Mouse (Mus musculus) 416B (cell line): ENCODE measurements around the gene Gzmb.
"Not testable (repeated sequence)": the region's sequence is repeated elsewhere in the genome, so short reads cannot be mapped to it uniquely, and the experiment has no call there.

Source experiments
- DNase-seq: peaks from one replicate; pipeline ENCODE4 v3.0.0; 2011; ENCODE audit warnings: low read depth

Gene Gzmb

DNA sequence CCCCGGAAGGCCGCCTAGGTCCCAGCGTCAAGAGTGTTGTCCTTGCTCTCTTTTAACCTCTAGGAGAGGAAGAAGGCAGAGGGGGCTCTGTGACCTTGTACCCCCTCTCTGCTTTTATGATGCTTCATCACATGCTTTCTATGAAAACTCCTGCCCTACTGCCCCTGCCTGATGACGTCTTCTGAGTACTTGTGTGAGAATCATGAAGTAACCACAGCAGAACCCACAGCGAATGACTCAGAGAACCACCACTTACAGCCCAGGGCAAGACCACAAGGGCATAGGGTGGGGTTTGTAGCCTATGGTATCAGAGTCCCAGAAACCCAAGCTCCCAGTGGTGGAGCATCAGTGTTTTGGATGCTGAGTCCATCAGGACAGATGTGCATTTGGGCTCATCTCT is at the start of gene Gzmb:
TSS of gene Gzmb (minus strand) at position 108 of the 400 bp plus-strand sequence.
- peak; percentile 96 for DNase-seq

DNA sequence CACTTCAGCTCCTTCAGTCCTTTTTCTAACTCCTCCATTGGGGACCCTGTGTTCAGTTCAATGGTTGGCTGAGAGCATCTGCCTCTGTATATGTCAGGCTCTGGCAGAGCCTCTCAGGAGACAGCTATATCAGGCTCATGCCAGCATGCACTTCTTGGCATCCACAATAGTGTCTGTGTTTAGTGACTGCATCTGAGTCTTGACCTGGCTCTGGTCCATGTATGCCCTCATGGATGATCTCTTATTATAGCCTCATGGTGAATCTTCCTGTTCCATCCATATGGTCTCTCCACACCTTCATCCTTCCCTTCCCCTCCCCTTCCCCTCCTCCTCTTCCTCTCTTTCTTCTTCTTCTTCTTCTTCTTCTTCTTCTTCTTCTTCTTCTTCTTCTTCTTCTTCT is 49.7 kb upstream of the Gzmb start:
- not testable (repeated sequence) for DNase-seq

DNA sequence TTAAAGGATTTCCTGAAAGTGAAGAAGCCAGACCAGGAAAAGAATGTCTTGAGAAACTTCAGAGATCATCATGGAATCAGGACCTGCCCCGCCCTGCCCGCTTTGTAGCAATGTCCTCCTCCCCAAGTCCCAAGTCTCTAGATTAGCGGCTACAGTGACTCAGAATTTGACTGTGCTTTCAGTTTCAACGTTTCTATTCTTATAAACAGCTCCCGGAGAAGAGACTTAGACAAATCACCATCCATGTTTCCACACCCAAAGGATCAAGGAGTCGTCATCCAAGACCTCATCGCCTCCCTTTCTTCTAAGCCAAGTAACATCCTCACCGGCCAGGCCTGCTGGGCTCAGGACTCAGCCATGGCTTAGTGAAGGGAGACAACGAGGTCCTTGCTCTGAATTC is 48.2 kb upstream of the Gzmb start:
- peak; percentile 31 for DNase-seq

DNA sequence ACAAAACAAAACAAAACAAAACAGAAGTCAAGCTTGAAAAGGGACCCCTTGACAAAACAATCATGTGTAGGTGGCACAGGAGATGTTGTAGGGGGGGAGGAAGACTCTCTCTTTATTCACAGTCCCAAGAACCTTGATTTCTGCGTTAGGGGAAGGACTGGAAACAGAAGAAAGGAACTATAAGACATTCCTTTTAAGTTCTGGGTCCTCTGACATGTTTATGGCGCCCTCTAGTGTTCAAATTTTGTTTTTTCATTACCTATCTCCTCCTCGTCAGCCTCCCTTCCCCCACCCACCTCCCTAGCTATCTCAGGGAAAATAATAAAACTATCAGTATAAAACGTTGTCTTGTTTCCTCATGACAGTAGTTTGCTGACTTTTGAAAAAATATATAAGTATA is 42.1 kb upstream of the Gzmb start:
- DNase-seq = peak; percentile 90

DNA sequence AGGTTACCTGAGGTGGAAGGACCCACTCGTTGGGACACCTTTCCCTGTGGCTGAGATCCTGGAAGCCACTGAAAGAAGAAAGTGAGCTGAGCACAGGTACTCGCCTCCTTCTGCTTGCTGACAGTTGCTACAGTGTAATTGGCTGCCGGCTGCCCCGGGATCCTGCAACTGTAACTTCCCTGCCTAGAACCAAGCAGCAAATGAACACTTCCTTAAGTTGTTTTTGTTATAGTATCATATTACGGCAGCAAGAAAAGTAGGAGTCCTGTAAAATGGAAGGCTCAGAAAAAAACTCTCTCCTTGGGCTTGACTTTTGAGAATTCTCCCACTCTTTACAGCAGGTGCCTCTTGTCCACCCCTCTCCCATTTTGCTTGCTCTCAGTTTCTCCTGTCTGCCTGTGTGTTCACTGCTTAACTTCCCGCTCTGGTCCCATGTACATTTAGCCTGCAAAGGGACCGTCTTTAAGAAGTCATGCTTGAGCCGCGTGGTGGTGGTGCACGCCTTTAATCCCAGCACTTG is 41.5 kb upstream of the Gzmb start:
- peak; percentile 77 for DNase-seq

DNA sequence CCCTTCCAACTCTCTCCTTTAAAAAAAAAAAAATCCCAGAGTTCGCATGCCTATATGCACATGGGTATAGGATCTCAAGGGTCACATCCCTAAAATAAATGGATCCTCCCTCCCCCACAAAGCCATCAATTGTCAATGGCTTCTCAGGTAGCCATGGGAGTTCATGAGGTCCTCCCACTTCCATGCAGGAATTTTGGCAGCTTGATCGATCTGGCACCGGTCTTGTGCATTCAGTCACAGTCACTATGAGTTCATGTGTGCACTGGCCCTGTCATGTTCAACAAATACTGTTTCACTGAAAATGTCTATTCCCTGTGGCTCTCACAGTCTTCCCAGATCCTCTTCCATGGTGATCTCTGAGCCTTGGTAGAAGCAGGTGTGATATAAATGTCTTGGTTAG is 40.0 kb upstream of the Gzmb start:
- no peak for DNase-seq

DNA sequence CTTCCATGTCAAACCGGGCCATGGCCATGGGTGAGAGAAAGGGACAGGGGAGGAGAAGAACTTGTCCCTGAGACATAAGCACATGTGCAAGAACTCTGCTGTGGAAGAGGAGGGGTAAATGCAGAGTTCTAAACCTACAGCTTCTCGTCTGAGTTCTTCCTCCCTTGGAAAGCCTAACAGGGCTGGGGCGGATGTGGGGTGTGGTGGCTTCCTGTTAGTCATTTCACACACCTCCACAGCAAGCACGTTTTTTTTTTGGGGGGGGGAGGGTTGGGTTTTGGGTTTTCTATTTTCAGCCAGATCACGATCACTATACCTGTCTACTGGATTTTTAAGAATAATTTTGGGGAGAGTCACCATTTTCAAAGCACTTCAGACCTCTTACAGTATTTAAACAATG is 34.7 kb upstream of the Gzmb start:
- DNase-seq = peak; percentile 89

DNA sequence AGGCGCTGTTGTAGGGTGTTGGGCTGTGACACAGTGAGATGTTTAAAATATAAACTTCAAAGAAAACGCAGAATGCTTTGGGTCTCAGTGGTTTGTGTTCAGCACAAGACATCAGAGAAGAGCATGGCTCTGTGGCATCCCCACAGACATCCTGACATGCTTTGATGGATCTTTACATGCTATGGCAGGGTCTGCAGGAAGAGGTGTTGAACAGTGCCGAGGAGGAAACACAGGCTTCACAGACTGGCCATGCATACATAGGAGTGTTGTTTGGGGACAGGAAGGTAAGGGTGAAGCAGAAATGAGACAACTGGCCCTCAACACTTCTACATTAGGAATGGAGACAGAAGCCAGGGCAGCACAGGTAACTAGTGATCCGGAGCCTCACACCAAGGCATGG is 34.0 kb upstream of the Gzmb start:
- DNase-seq = no peak

DNA sequence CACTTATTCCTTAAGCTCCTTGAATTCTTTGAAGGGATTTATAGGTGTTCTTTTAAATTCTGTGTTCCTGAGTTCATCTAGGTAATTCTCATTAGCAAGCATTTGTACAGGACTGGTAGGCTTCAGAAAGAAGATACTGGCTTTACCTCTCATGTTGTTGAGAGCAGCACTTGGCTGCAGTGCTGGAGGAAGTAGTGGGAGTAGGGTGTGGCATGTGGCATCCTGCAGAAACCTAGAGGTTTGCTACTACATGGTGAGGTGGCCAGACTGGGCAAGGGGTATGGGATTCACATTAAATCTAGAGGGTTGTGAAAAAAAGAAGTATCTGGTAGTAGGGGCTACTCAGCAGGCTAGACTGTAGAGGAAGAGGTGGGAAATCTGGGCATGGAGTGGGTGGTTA is 31.1 kb upstream of the Gzmb start:
- DNase-seq = peak; percentile 91

DNA sequence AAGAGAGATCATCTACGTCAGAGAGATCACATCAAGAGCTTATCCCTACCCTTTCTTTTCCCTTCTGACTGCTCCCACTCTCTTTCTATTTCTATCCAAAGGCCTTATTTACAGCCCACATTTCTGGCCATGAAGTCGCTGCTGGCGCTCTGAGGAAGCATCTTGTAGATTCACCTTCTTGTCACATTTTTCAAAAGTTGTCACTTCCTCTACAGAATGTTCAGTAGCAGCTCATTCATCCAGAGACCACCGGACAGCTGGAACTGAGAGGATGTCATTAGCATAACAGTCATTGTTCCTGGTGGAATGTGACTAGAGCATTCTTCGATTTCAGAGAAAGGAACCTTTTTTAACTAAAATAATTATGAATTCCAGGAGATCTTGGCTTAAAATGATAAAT is 26.6 kb upstream of the Gzmb start:
- no peak for DNase-seq

DNA sequence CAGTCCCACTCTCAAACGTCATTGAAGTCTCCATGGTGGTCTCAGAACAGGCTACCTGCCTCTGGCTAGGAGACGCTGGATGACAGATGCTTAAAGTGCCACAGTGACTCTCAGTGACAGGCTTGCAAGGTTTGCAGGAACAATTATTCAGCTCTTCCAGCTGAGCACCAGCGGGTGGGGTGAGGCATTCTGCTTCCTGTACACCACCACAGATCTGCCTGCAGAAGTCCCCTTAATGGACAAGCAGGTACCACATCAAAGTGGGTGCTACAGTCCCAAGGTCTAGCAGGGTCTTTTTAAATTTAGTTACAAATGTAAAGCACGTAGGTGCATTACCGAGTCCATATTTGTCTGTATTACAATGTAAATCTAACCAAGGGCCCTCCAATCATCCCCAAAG is 25.7 kb upstream of the Gzmb start:
- no peak for DNase-seq

DNA sequence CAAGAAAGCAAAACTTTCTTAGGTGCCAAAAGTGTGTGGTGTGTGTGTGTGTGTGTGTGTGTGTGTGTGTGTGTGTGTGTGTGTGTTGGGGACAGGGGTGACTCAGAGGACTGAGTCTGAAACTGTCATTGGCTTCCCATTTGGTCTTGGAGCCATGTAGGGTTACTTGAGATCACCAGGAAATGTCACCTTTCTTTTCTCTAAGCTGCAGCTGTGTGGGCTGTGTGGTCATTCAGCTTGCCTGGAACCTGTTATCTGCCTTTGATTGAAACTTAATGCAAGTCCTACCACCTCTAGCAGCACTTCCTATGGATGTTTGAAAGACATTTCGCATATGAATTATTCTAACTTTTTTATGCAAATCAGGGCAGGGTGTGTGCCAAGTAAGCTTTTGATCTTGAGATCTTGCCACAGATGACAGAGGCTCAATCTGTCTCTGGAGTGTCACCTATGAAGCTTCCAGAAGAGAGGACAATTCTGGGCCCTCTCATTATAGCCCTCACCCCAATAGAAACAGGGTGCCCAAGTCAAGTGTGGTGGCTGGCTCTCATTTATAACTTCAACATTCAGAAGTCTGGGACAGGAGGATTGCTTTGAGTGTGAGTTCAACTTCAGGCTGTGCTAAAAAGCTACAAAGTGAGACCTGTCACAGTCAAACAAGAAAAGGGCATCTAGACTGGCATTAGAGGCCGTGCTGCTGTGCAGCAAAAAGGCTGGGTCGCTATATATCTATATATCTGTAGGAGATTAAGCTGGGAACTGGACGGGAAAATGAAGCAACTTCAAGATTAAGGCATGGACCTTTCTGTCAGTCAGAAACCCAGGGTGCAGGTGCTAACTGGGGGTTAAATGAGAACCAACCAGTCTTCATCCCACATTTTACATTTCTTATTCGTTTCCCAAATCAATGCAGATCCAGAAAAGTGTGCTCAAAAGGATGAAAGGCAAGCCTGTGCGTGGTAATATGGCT is 22.6 kb upstream of the Gzmb start:
- peak; percentile 91 for DNase-seq

DNA sequence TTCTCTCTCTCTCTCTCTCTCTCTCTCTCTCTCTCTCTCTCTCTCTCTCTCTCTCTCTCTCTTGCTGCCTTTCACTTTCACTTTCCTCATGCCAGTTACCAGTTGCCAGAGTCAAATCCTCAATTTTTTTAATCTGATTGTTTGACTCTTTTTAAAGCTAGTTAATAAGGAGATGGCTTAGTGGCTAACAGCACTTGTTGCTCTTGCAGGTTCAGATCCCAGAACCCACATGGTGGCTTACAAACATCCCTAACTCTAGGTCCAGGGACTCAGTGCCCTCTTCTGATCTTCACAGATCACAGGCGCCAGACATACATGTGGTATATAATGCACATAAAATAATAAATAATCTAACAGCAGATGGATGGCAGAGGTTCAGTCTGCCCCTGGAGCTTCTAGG is 21.8 kb upstream of the Gzmb start:
- no peak for DNase-seq

DNA sequence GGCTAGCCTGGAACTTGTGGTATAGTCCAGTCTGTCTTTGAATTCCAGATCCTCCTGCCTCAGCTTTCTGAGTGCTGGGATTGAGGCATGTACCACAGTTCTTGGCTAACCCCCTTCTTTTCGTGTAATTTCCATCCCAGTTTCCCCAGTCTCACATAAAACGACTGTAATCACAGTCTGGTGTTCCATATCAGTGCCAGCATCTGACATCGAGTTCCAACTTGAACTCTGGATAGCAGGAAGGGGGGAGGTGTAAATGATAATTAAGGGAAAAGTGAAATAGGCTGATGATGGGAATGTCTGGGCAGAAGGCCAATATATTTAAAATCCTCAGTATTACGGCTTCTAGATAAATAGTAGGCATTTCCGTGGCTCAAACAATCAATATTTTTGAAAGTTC is 19.0 kb upstream of the Gzmb start:
- no peak for DNase-seq

DNA sequence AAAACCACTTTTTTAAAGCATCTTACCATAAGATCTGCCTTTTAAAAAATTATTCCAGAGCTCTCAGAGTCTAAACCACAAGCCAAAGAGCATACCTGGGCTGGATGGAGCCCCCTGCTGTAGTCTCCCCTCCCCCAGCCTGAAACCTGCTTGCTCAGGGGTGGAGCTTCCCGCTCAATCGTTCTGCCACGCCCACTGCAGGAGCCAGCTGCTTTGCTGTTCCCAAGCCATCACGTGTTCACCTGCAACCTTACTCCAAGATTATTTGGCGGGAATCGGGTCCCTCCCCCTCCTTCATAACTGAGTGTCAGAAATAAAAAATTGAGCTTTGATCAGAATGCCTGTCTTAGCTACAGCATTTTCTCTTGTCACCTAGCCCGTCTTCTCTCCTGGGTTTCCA is 16.6 kb upstream of the Gzmb start:
- not testable (repeated sequence) for DNase-seq

DNA sequence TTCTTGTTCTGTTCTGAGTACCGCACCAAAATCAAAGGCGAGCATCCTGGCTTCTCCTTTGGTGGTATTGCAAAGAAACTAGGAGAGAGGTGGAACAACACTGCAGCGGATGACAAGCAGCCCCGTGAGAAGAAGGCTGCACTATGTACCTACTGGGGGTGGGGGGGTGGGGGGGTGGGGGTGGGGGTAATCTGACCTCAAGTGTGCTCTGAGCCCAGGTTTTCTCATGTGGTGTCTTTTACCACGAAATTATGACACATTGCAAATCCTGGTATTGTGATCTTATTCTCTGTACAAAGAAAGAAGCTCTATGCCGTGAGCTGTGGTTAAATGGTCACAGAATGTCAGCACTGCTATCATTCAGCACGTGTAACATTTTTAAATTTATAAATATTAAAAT is 14.0 kb upstream of the Gzmb start:
- DNase-seq = not testable (repeated sequence)

DNA sequence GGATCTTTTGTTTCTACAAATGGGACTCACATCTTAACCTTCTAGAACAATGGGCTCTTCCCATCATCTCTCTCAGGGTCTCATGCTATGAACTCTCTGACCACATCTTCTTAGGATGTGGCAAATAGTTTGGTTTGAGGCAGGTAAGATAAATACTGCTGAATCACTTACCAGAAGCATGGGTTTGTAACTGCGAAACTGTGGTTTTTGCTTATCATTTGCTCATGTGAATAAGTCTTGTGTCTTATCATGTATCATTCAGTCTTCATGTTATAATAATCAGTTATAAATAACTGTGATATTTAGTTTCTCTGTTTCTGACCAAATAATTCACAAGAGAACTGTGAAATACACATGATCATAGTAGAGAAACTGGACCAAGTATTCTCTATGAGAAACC is 4.0 kb upstream of the Gzmb start:
- DNase-seq = peak; percentile 87

DNA sequence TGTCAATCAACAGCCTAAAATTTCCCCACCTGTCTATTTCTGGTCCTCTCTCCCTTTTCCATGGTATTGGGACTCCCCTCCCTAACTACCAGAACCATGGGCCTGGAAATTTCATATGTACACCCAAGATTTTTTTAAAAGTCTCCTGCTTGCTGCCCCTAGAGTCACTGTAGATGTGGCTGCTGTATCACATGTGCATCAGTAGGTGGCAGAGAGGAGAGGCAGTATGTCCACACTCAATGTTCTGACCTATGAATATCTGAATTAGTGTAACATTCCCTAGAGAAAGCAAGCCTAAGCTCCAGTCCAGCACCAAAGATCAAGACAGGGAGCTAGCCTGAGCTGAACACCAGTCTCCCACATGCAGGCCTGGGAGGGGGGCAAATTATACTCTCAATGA is 21.7 kb downstream of the Gzmb start:
- DNase-seq = peak; percentile 73

DNA sequence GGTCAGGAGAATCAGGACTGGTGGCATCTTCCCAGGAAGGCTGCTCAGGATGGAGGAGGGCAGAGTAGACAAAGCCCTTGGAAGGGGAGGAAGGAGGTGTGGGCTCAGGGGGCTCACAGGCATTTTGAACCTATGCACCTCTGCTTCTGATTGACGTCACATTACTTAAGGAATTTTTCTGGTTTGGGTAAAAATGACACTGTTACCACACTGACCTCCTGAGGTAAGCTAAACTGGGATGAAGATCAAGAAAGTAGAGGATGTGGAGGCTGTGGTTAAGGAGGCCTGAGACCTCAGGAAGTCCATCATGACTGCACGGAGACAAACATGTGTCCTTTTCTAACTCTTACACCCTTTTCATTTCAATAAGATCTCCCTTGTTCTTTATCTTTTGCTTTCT is 27.5 kb downstream of the Gzmb start, which contains the start of gene Gzmc:
TSS of gene Gzmc (minus strand) at position 101 of the 400 bp plus-strand sequence.
- peak; percentile 80 for DNase-seq

DNA sequence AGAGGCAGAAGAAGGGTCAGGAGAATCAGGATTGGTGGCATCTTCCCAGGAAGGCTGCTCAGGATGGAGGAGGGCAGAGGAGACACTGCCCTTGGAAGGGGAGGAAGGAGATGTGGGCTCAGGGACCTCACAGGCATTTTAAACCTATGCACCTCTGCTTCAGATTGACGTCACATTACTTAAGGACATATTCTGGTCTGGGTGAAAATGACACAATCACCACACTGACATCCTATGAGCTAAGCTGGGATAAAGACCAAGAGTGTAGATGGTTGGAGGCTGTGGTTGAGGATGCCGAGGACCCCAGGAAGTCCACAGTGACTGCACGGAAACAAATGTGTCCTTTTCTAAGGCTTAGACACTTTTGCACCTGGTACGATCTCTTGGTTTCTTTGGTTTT is 50.7 kb downstream of the Gzmb start, which contains the start of gene Gzmf:
TSS of gene Gzmf (minus strand) at position 101 of the 400 bp plus-strand sequence.
- DNase-seq = peak; percentile 17
